Mouse (Mus musculus) olfactory bulb, adult 2 months (tissue): ENCODE results near the gene Gsg1l2.

Source experiments
- CTCF ChIP-seq: fragments of 200-500 bp; IDR thresholded peaks from 2 replicates; pipeline ENCODE4 v1.5.1; 2012; ENCODE audit warnings: low read depth, mild to moderate bottlenecking, low read length, moderate library complexity; ENCODE audit not compliant: insufficient read depth
- POLR2A ChIP-seq: fragments of 200-500 bp; IDR thresholded peaks from 2 replicates; pipeline ENCODE4 v1.6.1; 2012; ENCODE audit warnings: mild to moderate bottlenecking, low read depth, low read length, moderate library complexity; ENCODE audit not compliant: insufficient read depth

GRCm38 (mm10) chr11:67774379-67774778, at the start of gene Gsg1l2:
- TF ChIP-seq POLR2A (no peak), CTCF (no peak)
